Mouse (Mus musculus) right cerebral cortex, adult 2 months (tissue): ENCODE results near the gene Cdc42bpg.

ENCODE experiments used
- DNase-seq, 2 experiments: peaks; one replicate each; pipeline ENCODE4 v3.0.0; 2021 to 2022; ENCODE audit warnings: low spot score in 2 of 2

Cdc42bpg gene

DNA sequence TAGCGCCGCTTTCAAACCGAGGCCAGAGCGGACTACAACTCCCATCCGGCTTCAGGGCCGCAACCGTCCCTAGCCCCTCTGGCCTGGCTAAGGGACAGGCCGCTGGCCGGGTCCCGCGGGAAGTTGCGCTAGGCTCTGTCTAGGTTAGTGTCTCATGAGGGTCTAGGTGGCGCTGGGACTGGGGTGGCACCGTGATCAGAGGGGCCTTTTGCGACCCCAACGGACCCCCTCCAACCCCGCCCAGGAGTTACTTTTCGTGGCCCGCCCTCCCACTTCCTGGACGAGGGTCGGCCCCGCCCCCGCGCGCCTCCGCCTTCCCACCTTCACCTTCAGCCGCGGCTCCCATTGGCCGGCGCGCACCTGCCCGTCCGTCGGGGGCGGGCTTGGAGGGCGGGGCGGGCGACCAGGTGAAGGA is at the start of gene Cdc42bpg:
Cdc42bpg (plus strand) TSS at position 320 of the 415 bp plus-strand sequence.
- DNase-seq: peak in 1 of 2 experiments; percentile 31

DNA sequence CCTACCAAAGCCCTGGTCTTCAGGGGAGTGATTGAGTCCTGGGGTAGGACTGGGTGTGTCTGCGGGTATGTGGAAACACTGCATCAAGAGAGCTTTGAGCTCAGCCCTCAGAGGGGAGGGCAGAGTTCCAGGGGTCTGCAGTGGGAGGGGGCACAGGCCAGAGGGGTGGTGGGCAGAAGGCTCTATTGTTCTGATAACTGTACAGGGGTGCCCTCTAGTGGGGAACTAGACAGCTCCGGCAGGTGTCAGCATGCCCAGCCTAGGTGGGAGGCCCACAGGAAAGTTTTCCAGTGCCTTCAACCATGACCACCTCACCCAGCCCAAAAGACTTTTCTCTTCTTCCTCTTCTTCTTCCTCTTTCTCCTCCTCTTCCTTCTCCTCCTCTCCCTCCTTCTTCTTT is 45.8 kb upstream of the Cdc42bpg start:
- DNase-seq: no peak

DNA sequence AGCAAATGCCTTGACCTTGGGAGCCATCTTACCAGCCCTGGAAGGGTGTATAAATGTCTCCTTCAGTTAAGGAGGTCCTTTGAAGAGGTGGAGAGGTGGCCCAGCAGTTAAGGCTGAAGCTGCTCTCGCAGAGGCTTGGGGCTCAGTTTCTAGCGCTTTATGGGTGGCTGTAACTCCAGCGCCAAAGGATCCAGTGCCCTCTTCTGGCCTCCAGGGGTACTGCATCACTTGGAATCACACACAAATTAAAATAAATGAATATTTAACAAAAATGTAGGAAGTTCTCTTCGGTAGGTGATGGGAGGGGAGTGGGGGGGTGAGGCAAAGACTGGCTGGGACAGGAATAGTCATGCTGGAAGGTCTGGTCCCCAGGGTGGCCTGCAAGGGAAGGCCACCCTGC is 45.3 kb upstream of the Cdc42bpg start:
- no peak for DNase-seq

- DNase-seq: no peak
Observed at GRCm38 (mm10) chr19:6261379-6261778, 44.9 kb upstream of the Cdc42bpg start.

- DNase-seq: peak in 1 of 2 experiments; percentile 46
Observed at GRCm38 (mm10) chr19:6262222-6262621, 44.0 kb upstream of the Cdc42bpg start.

GRCm38 (mm10) chr19:6262839-6263433 is 43.3 kb upstream of the Cdc42bpg start:
- DNase-seq: no peak

GRCm38 (mm10) chr19:6264200-6264599 is 42.1 kb upstream of the Cdc42bpg start:
- peak; percentile 44 to 57 for DNase-seq

- DNase-seq: no peak
Observed at GRCm38 (mm10) chr19:6264945-6265344, 41.3 kb upstream of the Cdc42bpg start.

DNA sequence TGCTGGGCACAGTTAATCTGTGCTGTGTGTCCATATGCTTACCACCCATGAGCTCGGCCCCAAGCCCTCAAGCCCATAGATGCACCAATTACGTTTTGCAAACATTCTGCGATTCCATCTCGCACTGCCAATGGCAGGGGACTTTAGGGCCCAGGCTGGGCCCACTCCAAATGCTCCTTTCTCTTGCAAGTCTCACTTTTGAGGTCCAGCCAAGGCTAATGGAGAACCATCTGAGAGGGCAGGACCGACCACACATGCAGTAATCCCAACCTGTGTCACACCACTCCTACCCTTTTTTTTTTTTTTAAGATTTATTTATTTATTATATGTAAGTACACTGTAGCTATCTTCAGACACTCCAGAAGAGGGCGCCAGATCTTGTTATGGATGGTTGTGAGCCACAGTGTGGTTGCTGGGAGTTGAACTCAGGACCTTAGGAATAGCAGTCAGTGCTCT is 40.5 kb upstream of the Cdc42bpg start:
- DNase-seq: no peak

GRCm38 (mm10) chr19:6267306-6268169 is 38.7 kb upstream of the Cdc42bpg start:
- DNase-seq: no peak

DNA sequence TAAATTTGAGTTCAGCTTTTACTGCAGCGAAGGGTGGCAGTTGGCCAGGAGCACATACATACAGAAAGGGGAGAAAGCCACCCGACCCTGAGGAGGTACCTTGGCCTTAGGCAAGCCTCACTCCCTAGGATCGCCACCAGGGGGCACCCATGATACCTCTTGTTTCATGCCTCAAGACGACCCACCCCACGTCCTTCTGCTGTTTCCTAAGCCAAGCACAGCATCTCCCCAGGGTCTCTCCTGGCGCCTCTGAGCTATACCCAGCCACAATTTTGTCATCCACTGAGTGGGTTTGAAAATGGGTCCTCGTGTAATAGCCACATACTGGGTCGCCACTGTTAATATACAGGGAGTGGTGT is 38.1 kb upstream of the Cdc42bpg start:
- DNase-seq: peak; percentile 87 to 88

DNA sequence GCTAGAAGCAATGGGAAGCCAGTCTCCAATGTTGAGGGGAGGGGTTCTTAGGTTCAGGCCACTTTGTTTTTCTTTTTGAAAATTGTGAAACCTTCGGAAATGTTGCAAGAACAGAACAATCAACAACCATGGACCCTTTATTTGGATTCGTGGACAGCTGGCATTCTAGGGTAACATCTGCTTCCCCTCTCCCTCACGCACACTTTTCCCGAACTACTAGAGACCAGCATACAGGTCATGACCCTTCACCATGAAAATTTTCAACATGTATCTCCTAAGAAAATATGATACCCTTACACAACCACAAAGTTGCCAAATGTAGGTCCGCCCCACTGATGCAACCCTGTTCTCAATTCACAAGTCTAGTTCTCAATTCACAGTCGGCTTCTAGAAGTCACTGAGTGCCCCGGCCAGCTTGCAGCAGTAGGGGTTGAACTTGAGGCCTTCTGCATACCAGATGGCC is 37.6 kb upstream of the Cdc42bpg start:
- no peak for DNase-seq

DNA sequence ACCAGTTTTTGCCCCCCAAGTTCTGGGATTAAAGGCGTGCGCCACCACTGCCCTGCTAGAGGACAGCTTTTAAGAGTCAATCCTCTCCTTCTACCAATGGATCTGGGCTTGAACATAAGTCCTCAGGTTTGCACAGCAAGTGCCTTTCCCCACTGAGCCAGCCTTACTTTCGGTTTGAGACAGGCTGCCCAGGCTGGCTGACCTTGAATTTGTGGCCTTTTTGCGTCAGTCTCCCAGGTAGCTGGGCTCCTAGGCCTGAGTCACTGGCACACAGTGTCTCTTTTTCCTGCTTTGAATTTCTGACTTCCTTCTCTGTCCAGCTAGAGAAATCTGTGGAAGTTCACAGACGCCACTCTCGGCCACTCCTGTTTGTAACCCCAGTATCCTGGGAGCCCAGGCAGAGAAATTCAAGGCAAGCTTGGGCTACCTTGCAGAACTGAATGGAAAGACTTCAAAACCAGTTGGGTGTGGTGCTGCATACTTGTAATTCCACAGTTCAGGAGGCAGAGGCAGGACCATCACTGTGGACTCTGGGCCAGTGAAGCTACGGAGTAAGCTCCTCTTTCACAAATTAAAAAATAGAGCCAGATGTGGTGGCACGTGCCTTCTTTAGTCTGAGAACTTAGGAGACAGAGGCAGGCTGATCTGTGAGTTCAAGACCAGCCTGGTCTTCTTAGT is 36.3 kb upstream of the Cdc42bpg start:
- no peak for DNase-seq

DNA sequence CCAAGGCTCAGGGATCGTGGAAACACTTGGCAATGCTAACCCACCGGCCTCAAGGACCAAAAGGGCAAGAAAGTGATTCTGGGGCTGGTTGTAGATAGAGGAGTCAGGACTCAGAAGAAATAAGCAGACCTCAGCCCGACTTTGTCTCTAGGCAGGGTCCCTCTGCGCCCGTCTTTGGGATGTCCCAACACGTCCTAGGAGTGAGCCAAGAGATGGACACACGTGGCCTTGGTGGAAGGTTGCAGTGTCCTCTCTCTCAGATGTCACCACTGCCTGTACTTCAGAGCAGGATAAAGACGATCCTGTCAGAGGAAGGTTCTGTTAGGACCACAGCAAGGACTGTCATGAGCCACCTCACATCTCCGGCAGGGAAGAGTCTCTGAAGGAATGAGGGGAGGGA is 35.6 kb upstream of the Cdc42bpg start:
- no peak for DNase-seq

DNA sequence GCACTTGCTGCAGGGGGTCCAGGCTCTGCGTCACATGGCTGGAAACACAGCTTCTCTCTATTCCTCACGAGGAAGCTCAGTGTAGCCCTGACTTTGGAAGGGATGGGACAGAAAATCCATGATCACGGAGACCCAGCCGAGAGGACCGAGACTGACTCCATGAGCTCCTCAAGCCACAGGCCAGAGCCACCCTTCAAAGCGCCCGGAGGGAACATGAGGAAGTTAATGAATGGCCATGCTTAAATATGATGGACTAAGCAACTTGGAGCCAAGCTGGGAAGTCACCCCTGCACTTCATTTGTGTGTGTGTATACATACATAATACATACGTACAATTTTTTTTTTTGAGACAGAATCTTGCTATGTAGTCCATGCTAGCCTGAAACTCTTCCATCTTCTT is 35.0 kb upstream of the Cdc42bpg start:
- no peak for DNase-seq

DNA sequence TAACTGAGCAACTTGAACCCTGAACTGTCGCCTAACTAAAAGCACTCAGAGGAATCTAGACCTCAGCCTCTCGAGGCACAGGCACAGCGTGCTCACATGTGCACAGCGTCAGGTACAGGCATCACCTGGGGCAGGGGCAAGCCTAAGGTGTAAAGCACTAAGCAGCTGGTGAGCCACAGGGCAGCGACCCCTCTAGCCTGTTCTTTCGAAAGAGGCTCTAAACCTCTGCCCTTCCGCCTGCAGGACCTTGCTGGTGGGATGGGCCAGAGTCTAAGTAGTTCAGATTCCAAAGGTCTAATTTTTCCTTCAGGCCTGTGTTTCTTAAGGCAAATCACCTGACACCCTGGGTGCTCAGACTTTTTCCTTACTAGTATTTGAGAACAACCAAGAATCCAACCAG is 34.2 kb upstream of the Cdc42bpg start:
- DNase-seq: no peak

- peak in 1 of 2 experiments; percentile 31 for DNase-seq
Observed at GRCm38 (mm10) chr19:6272738-6273137, 33.5 kb upstream of the Cdc42bpg start.

- no peak for DNase-seq
Observed at GRCm38 (mm10) chr19:6273592-6273991, 32.7 kb upstream of the Cdc42bpg start.

GRCm38 (mm10) chr19:6273998-6274608 is 32.2 kb upstream of the Cdc42bpg start:
- DNase-seq: no peak

- no peak for DNase-seq
Observed at GRCm38 (mm10) chr19:6275740-6276389, 30.4 kb upstream of the Cdc42bpg start.
